21 mouse cellular contexts compared by ENCODE assay signal in the genomic region with DNA sequence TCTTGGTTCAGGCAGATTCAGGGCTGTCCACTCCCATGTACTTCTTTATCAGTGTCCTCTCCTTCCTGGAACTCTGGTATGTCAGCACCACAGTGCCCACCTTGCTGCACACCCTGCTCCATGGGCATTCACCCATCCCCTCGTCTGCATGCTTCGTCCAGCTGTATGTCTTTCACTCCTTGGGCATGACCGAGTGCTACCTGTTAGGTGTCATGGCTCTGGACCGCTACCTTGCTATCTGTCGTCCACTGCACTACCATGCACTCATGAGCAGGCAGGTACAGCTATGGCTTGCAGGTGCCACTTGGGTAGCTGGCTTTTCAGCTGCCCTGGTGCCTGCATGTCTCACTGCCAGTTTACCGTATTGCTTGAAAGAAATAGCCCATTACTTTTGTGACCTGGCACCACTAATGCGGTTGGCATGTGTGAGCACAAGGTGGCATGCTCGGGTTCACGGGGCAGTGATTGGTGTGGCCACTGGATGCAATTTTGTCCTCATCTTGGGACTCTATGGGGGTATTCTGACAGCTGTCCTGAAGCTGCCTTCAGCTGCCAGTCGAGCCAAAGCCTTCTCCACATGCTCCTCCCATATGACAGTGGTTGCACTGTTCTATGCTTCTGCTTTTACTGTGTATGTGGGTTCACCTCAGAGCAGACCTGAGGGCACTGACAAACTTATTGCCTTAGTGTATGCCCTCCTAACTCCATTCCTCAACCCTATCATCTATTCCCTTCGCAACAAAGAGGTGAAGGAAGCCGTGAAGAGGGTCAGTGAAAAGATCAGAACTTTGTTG. TPM values are rescaled to one million over a fixed set of nuclear protein-coding genes. Genes with fewer than 3 reads are reported as not detected.
DNase-seq lines count a peak whose midpoint lies in the region; ATAC-seq lines count a peak whose summit lies in the region.
"Not testable (repeated sequence)": the region's sequence is repeated elsewhere in the genome, so short reads cannot be mapped to it uniquely, and the experiment has no call there.
"Had no signal": no experiment of that assay in that cellular context is flagged by ENCODE, and none has a peak within 500 bp of the region (broad histone marks: within the 10 kb centered on the region; RNA-seq: fewer than 3 reads in every experiment).

No protein-coding gene starts in this region.

- H3K4me3 ChIP-seq in embryonic facial prominence, embryonic 11.5 days (ENCODE audit: low read depth, low read length); liver, embryonic 11.5 days (ENCODE audit: low read depth, low read length); liver, embryonic 16.5 days (ENCODE audit: low read depth, low read length); neural tube, embryonic 11.5 days (ENCODE audit: low read depth, low read length); stomach, embryonic 16.5 days (replicated peaks; ENCODE audit: low read length): not testable (repeated sequence)

- not testable (repeated sequence) for H3K9me3 ChIP-seq in embryonic facial prominence, embryonic 11.5 days (replicated peaks; ENCODE audit: control insufficient read depth, low read length); liver, embryonic 11.5 days (ENCODE audit: control insufficient read depth, low read length); liver, embryonic 16.5 days (replicated peaks; ENCODE audit: control insufficient read depth, low read length); neural tube, embryonic 11.5 days (ENCODE audit: control insufficient read depth, low read length); stomach, embryonic 16.5 days (replicated peaks; ENCODE audit: control insufficient read depth, low read length)

- H3K4me2 ChIP-seq in embryonic facial prominence, embryonic 11.5 days (ENCODE audit: low read depth, low read length); liver, embryonic 11.5 days; liver, embryonic 16.5 days (ENCODE audit: low read depth, low read length); neural tube, embryonic 11.5 days (ENCODE audit: low read depth); stomach, embryonic 16.5 days (ENCODE audit: low read depth, low read length): not testable (repeated sequence)

- H3K27ac ChIP-seq in embryonic facial prominence, embryonic 11.5 days (replicated peaks; ENCODE audit: low read depth, low read length); liver, embryonic 11.5 days (ENCODE audit: low read depth, low read length); liver, embryonic 16.5 days (ENCODE audit: low read length); neural tube, embryonic 11.5 days (ENCODE audit: low read depth, low read length); stomach, embryonic 16.5 days (ENCODE audit: low read length): not testable (repeated sequence)

- H3K9ac ChIP-seq in embryonic facial prominence, embryonic 11.5 days (replicated peaks; ENCODE audit: low read length); liver, embryonic 11.5 days (ENCODE audit: low read depth, low read length); liver, embryonic 16.5 days (ENCODE audit: low read depth, low read length); neural tube, embryonic 11.5 days (ENCODE audit: low read length); stomach, embryonic 16.5 days (ENCODE audit: low read length): not testable (repeated sequence)

- H3K4me1 ChIP-seq in embryonic facial prominence, embryonic 11.5 days (ENCODE audit: control insufficient read depth, insufficient read depth, low read length); liver, embryonic 11.5 days (replicated peaks; ENCODE audit: control insufficient read depth, insufficient read depth, low read length); liver, embryonic 16.5 days (ENCODE audit: control insufficient read depth, low read depth, low read length); neural tube, embryonic 11.5 days (ENCODE audit: control insufficient read depth, insufficient read depth, low read length); stomach, embryonic 16.5 days (ENCODE audit: control insufficient read depth, insufficient read depth, low read length): not testable (repeated sequence)

- H3K27me3 ChIP-seq in embryonic facial prominence, embryonic 11.5 days (ENCODE audit: control insufficient read depth, insufficient read depth, low read length); liver, embryonic 11.5 days (replicated peaks; ENCODE audit: control insufficient read depth, insufficient read depth, low read length); liver, embryonic 16.5 days (ENCODE audit: control insufficient read depth, insufficient read depth, low read depth, low read length); neural tube, embryonic 11.5 days (ENCODE audit: control insufficient read depth, insufficient read depth, low read length); stomach, embryonic 16.5 days (ENCODE audit: control insufficient read depth, insufficient read depth, low read length): not testable (repeated sequence)

- WGBS in embryonic facial prominence, embryonic 11.5 days, result 84% methylated on average over 12 of the region's 12 CpGs
- 81% methylated on average over 12 of the region's 12 CpGs for whole genome bisulfite sequencing in liver, embryonic 11.5 days
- WGBS in liver, embryonic 16.5 days (ENCODE audit: insufficient replicate concordance), result 59% methylated on average over 12 of the region's 12 CpGs
- 92% methylated on average over 12 of the region's 12 CpGs for WGBS in neural tube, embryonic 11.5 days
- 85% methylated on average over 12 of the region's 12 CpGs for WGBS in stomach, embryonic 16.5 days

- DNase-seq in embryonic facial prominence, embryonic 11.5 days (ENCODE audit: low spot score); liver, embryonic 11.5 days (ENCODE audit: low spot score); neural tube, embryonic 11.5 days (ENCODE audit: low spot score): not testable (repeated sequence)

- ATAC-seq in embryonic facial prominence, embryonic 11.5 days (replicated peaks; ENCODE audit: insufficient number of reproducible peaks, low FRiP score, low TSS enrichment, low read depth), result 0 out of 2 replicates have a peak, but pooled peaks have one; percentile 44
- ATAC-seq in granulocyte monocyte progenitor cell, adult 5-6 weeks (replicated peaks; ENCODE audit: poor library complexity, severe bottlenecking), result peak; percentile 71
- peak; percentile 25; the same call in 1 of the 2 replicates for ATAC-seq in liver, embryonic 11.5 days (replicated peaks; ENCODE audit: low FRiP score)
- peak; percentile 27; the same call in 1 of the 2 replicates for ATAC-seq in liver, embryonic 16.5 days (ENCODE audit: low read depth)
- peak; percentile 71 for ATAC-seq in megakaryocyte progenitor cell, adult 5-6 weeks (replicated peaks; ENCODE audit: poor library complexity)
- ATAC-seq in neural tube, embryonic 11.5 days (ENCODE audit: insufficient read depth, low FRiP score, low TSS enrichment), result peak; percentile 35; the same call in 1 of the 2 replicates
- ATAC-seq in stomach, embryonic 16.5 days (ENCODE audit: insufficient read depth, low FRiP score), result 0 out of 2 replicates have a peak, but pooled peaks have one; percentile 40

- not testable (repeated sequence) for H3K36me3 ChIP-seq in embryonic facial prominence, embryonic 11.5 days (replicated peaks; ENCODE audit: control insufficient read depth, insufficient read depth, low read depth, low read length); liver, embryonic 11.5 days (ENCODE audit: control insufficient read depth, insufficient read depth, low read length); liver, embryonic 16.5 days (ENCODE audit: control insufficient read depth, insufficient read depth); neural tube, embryonic 11.5 days (ENCODE audit: control insufficient read depth, insufficient read depth, low read length); stomach, embryonic 16.5 days (ENCODE audit: control insufficient read depth, insufficient read depth, low read length)

RNA-seq across cellular contexts. Expression of a gene that starts 1.8 kb away (rescaled TPM):
- not detected in 2 replicates for polyA plus RNA-seq in embryonic facial prominence, embryonic 11.5 days (2014; fragmentation: Nextera tagmentation; extraction: Ambion mirVana)
- total RNA-seq in granulocyte monocyte progenitor cell, adult 5-6 weeks (2014; fragmentation: Nextera tagmentation), result 0.41 TPM in 1 of 2 replicates, not detected in the other
- not detected in 2 replicates for total RNA-seq in granulocyte monocyte progenitor cell, adult 5-6 weeks (2017)
- 0.30 TPM in 1 of 2 replicates, not detected in the other for polyA plus RNA-seq in liver, embryonic 11.5 days (2014; fragmentation: Nextera tagmentation; extraction: Ambion mirVana)
- polyA plus RNA-seq in liver, embryonic 16.5 days (2015; fragmentation: Nextera tagmentation; extraction: Ambion mirVana), result 0.09 and 0.12 TPM in 2 replicates
- 0.27 TPM in 1 of 2 replicates, not detected in the other for total RNA-seq in megakaryocyte progenitor cell, adult 5-6 weeks (2015)
- 0.12 and 0.17 TPM in 2 replicates for total RNA-seq in megakaryocyte progenitor cell, adult 5-6 weeks (2017)
- not detected in 2 replicates for polyA plus RNA-seq in neural tube, embryonic 11.5 days (2014; fragmentation: Nextera tagmentation; extraction: Ambion mirVana)
- 0.04 TPM in 1 of 2 replicates, not detected in the other for polyA plus RNA-seq in stomach, embryonic 16.5 days (2015; fragmentation: Nextera tagmentation; extraction: Ambion mirVana)
- total RNA-seq: adrenal gland, adult 2 months; adrenal gland, postnatal 25 days; forebrain, postnatal 0 days; gastrocnemius, adult 18-20 months; gastrocnemius, postnatal 14 days; heart, postnatal 10 days; heart, postnatal 4 days; hindbrain, postnatal 0 days had no signal
- polyA plus RNA-seq: embryonic facial prominence, embryonic 10.5 days; forebrain, postnatal 0 days; heart, embryonic 14.5 days; hindbrain, embryonic 13.5 days; hindbrain, postnatal 0 days had no signal

RNA-seq across cellular contexts. Expression of a gene that starts 6.7 kb away (rescaled TPM):
- not detected in 2 replicates for polyA plus RNA-seq in embryonic facial prominence, embryonic 11.5 days (2014; fragmentation: Nextera tagmentation; extraction: Ambion mirVana)
- not detected in 2 replicates for total RNA-seq in granulocyte monocyte progenitor cell, adult 5-6 weeks (2014; fragmentation: Nextera tagmentation)
- not detected in 2 replicates for total RNA-seq in granulocyte monocyte progenitor cell, adult 5-6 weeks (2017)
- not detected in 2 replicates for polyA plus RNA-seq in liver, embryonic 11.5 days (2014; fragmentation: Nextera tagmentation; extraction: Ambion mirVana)
- not detected in 2 replicates for polyA plus RNA-seq in liver, embryonic 16.5 days (2015; fragmentation: Nextera tagmentation; extraction: Ambion mirVana)
- not detected in 2 replicates for total RNA-seq in megakaryocyte progenitor cell, adult 5-6 weeks (2015)
- under 0.01 TPM in 1 of 2 replicates, not detected in the other for total RNA-seq in megakaryocyte progenitor cell, adult 5-6 weeks (2017)
- not detected in 2 replicates for polyA plus RNA-seq in neural tube, embryonic 11.5 days (2014; fragmentation: Nextera tagmentation; extraction: Ambion mirVana)
- polyA plus RNA-seq in stomach, embryonic 16.5 days (2015; fragmentation: Nextera tagmentation; extraction: Ambion mirVana), result not detected in 2 replicates
- total RNA-seq: adrenal gland, adult 2 months; adrenal gland, postnatal 25 days; forebrain, postnatal 0 days; gastrocnemius, adult 18-20 months; gastrocnemius, postnatal 14 days; heart, postnatal 10 days; heart, postnatal 4 days; hindbrain, postnatal 0 days had no signal
- polyA plus RNA-seq: embryonic facial prominence, embryonic 10.5 days; forebrain, embryonic 12.5 days; forebrain, postnatal 0 days; heart, embryonic 14.5 days; hindbrain, embryonic 13.5 days; hindbrain, postnatal 0 days had no signal

RNA-seq across cellular contexts. Expression of a gene that starts 10.7 kb away (rescaled TPM):
- polyA plus RNA-seq in embryonic facial prominence, embryonic 11.5 days (2014; fragmentation: Nextera tagmentation; extraction: Ambion mirVana), result not detected in 2 replicates
- total RNA-seq in granulocyte monocyte progenitor cell, adult 5-6 weeks (2014; fragmentation: Nextera tagmentation), result not detected in 2 replicates
- total RNA-seq in granulocyte monocyte progenitor cell, adult 5-6 weeks (2017), result 0.78 TPM in 1 of 2 replicates, not detected in the other
- 0.82 TPM in 2 replicates for polyA plus RNA-seq in liver, embryonic 11.5 days (2014; fragmentation: Nextera tagmentation; extraction: Ambion mirVana)
- polyA plus RNA-seq in liver, embryonic 16.5 days (2015; fragmentation: Nextera tagmentation; extraction: Ambion mirVana), result 0.60 and 1.1 TPM in 2 replicates
- 5.5 and 7.7 TPM in 2 replicates for total RNA-seq in megakaryocyte progenitor cell, adult 5-6 weeks (2015)
- 1.8 and 6.5 TPM in 2 replicates for total RNA-seq in megakaryocyte progenitor cell, adult 5-6 weeks (2017)
- polyA plus RNA-seq in neural tube, embryonic 11.5 days (2014; fragmentation: Nextera tagmentation; extraction: Ambion mirVana), result not detected in 2 replicates
- polyA plus RNA-seq in stomach, embryonic 16.5 days (2015; fragmentation: Nextera tagmentation; extraction: Ambion mirVana), result 0.44 and 0.81 TPM in 2 replicates
- total RNA-seq: forebrain, postnatal 0 days; hindbrain, postnatal 0 days had no signal
- polyA plus RNA-seq: embryonic facial prominence, embryonic 10.5 days; forebrain, embryonic 12.5 days; forebrain, postnatal 0 days; hindbrain, postnatal 0 days had no signal

RNA-seq across cellular contexts. Expression of a gene that starts 24.1 kb away (rescaled TPM):
- polyA plus RNA-seq in embryonic facial prominence, embryonic 11.5 days (2014; fragmentation: Nextera tagmentation; extraction: Ambion mirVana), result 0.07 TPM in 1 of 2 replicates, not detected in the other
- not detected in 2 replicates for total RNA-seq in granulocyte monocyte progenitor cell, adult 5-6 weeks (2014; fragmentation: Nextera tagmentation)
- not detected in 2 replicates for total RNA-seq in granulocyte monocyte progenitor cell, adult 5-6 weeks (2017)
- polyA plus RNA-seq in liver, embryonic 11.5 days (2014; fragmentation: Nextera tagmentation; extraction: Ambion mirVana), result not detected in 2 replicates
- polyA plus RNA-seq in liver, embryonic 16.5 days (2015; fragmentation: Nextera tagmentation; extraction: Ambion mirVana), result not detected in 2 replicates
- total RNA-seq in megakaryocyte progenitor cell, adult 5-6 weeks (2015), result not detected in 2 replicates
- not detected in 2 replicates for total RNA-seq in megakaryocyte progenitor cell, adult 5-6 weeks (2017)
- polyA plus RNA-seq in neural tube, embryonic 11.5 days (2014; fragmentation: Nextera tagmentation; extraction: Ambion mirVana), result not detected in 2 replicates
- polyA plus RNA-seq in stomach, embryonic 16.5 days (2015; fragmentation: Nextera tagmentation; extraction: Ambion mirVana), result not detected in 2 replicates
- total RNA-seq: adrenal gland, adult 2 months; adrenal gland, postnatal 25 days; CH12.LX; forebrain, postnatal 0 days; gastrocnemius, adult 18-20 months; gastrocnemius, postnatal 14 days; heart, postnatal 10 days; heart, postnatal 4 days; hindbrain, postnatal 0 days had no signal
- polyA plus RNA-seq: adrenal gland, adult 2 months; embryonic facial prominence, embryonic 10.5 days; forebrain, embryonic 12.5 days; forebrain, postnatal 0 days; gonadal fat pad, adult 2 months; heart, embryonic 14.5 days; hindbrain, embryonic 13.5 days; hindbrain, postnatal 0 days had no signal

RNA-seq across cellular contexts. Expression of a gene that starts 41.8 kb away (rescaled TPM):
- polyA plus RNA-seq in embryonic facial prominence, embryonic 11.5 days (2014; fragmentation: Nextera tagmentation; extraction: Ambion mirVana), result not detected in 2 replicates
- total RNA-seq in granulocyte monocyte progenitor cell, adult 5-6 weeks (2014; fragmentation: Nextera tagmentation), result not detected in 2 replicates
- total RNA-seq in granulocyte monocyte progenitor cell, adult 5-6 weeks (2017), result not detected in 2 replicates
- not detected in 2 replicates for polyA plus RNA-seq in liver, embryonic 11.5 days (2014; fragmentation: Nextera tagmentation; extraction: Ambion mirVana)
- polyA plus RNA-seq in liver, embryonic 16.5 days (2015; fragmentation: Nextera tagmentation; extraction: Ambion mirVana), result not detected in 2 replicates
- total RNA-seq in megakaryocyte progenitor cell, adult 5-6 weeks (2015), result not detected in 2 replicates
- not detected in 2 replicates for total RNA-seq in megakaryocyte progenitor cell, adult 5-6 weeks (2017)
- polyA plus RNA-seq in neural tube, embryonic 11.5 days (2014; fragmentation: Nextera tagmentation; extraction: Ambion mirVana), result not detected in 2 replicates
- polyA plus RNA-seq in stomach, embryonic 16.5 days (2015; fragmentation: Nextera tagmentation; extraction: Ambion mirVana), result not detected in 2 replicates
- total RNA-seq: adrenal gland, adult 2 months; adrenal gland, postnatal 25 days; CH12.LX; forebrain, postnatal 0 days; gastrocnemius, adult 18-20 months; gastrocnemius, postnatal 14 days; heart, postnatal 10 days; heart, postnatal 4 days; hindbrain, postnatal 0 days had no signal
- polyA plus RNA-seq: adrenal gland, adult 2 months; embryonic facial prominence, embryonic 10.5 days; forebrain, embryonic 12.5 days; forebrain, postnatal 0 days; gonadal fat pad, adult 2 months; heart, embryonic 14.5 days; hindbrain, embryonic 13.5 days; hindbrain, postnatal 0 days had no signal
